Mouse (Mus musculus): ENCODE measurements around the gene Ppp1r18.

Ppp1r18 gene

GRCm38 (mm10) chr17:35859835-35860234 lies 5.6 kb upstream of the Ppp1r18 start:
- TF ChIP-seq GATA4 (IDR thresholded peaks at IDR 0.05; ENCODE audit: insufficient replicate concordance, low read length), result no peak

- TF ChIP-seq GATA4 (IDR thresholded peaks at IDR 0.05; ENCODE audit: insufficient replicate concordance, low read length), result no peak
These were observed 4.6 kb upstream of the Ppp1r18 start for GRCm38 (mm10) chr17:35860831-35861197.

GRCm38 (mm10) chr17:35861198-35861857 lies 4.1 kb upstream of the Ppp1r18 start, which contains the start of gene Nrm:
Nrm (plus strand) TSS chr17:35861318.
- 0 out of 2 replicates have a peak, but pooled peaks have one; percentile 16 for TF ChIP-seq GATA4 (IDR thresholded peaks at IDR 0.05; ENCODE audit: insufficient replicate concordance, low read length)

GRCm38 (mm10) chr17:35864832-35865353 lies 500 bp upstream of the Ppp1r18 start:
- no peak for TF ChIP-seq GATA4 (IDR thresholded peaks at IDR 0.05; ENCODE audit: insufficient replicate concordance, low read length)

GRCm38 (mm10) chr17:35866281-35866831 lies 963 bp downstream of the Ppp1r18 start:
- TF ChIP-seq GATA4 (IDR thresholded peaks at IDR 0.05; ENCODE audit: insufficient replicate concordance, low read length), result peak; percentile 6; the same call in 1 of the 2 replicates

- no peak for TF ChIP-seq GATA4 (IDR thresholded peaks at IDR 0.05; ENCODE audit: insufficient replicate concordance, low read length)
These were observed 1.8 kb downstream of the Ppp1r18 start for GRCm38 (mm10) chr17:35866911-35867890.

GRCm38 (mm10) chr17:35868165-35868820 lies 2.9 kb downstream of the Ppp1r18 start:
- no peak for TF ChIP-seq GATA4 (IDR thresholded peaks at IDR 0.05; ENCODE audit: insufficient replicate concordance, low read length)

GRCm38 (mm10) chr17:35868961-35869345 lies 3.6 kb downstream of the Ppp1r18 start:
- no peak for TF ChIP-seq GATA4 (IDR thresholded peaks at IDR 0.05; ENCODE audit: insufficient replicate concordance, low read length)

- no peak for TF ChIP-seq GATA4 (IDR thresholded peaks at IDR 0.05; ENCODE audit: insufficient replicate concordance, low read length)
These were observed 4.1 kb downstream of the Ppp1r18 start for GRCm38 (mm10) chr17:35869346-35870067.

GRCm38 (mm10) chr17:35870151-35870883 lies 4.9 kb downstream of the Ppp1r18 start:
- no peak for TF ChIP-seq GATA4 (IDR thresholded peaks at IDR 0.05; ENCODE audit: insufficient replicate concordance, low read length)

GRCm38 (mm10) chr17:35870884-35871696 lies 5.7 kb downstream of the Ppp1r18 start:
- TF ChIP-seq GATA4 (IDR thresholded peaks at IDR 0.05; ENCODE audit: insufficient replicate concordance, low read length), result no peak

GRCm38 (mm10) chr17:35873774-35874519 lies 8.6 kb downstream of the Ppp1r18 start:
- TF ChIP-seq GATA4 (IDR thresholded peaks at IDR 0.05; ENCODE audit: insufficient replicate concordance, low read length), result no peak

All from liver, adult (tissue).